Mouse (Mus musculus) right cerebral cortex, postnatal 25 days (tissue): ENCODE measurements around the gene Cyld.
"Not testable (repeated sequence)": the region's sequence is repeated elsewhere in the genome, so short reads cannot be mapped to it uniquely, and the experiment has no call there.

Experiments used
- DNase-seq: peaks from one replicate; pipeline ENCODE4 v3.0.0; 2022

The Cyld gene

GRCm38 (mm10) chr8:88696721-88697641, at the start of gene Cyld:
Gene Cyld, plus strand, starts transcription at chr8:88697028.
- peak; percentile 97 for DNase-seq

- DNase-seq, result no peak
These were observed 48.5 kb upstream of the Cyld start for GRCm38 (mm10) chr8:88648322-88648721.

GRCm38 (mm10) chr8:88650016-88650708, 46.7 kb upstream of the Cyld start:
- no peak for DNase-seq

- not testable (repeated sequence) for DNase-seq
These were observed 45.7 kb upstream of the Cyld start for GRCm38 (mm10) chr8:88651122-88651521.

- DNase-seq, result peak; percentile 53
These were observed 41.5 kb upstream of the Cyld start for GRCm38 (mm10) chr8:88655334-88655733.

- no peak for DNase-seq
These were observed 37.0 kb upstream of the Cyld start for GRCm38 (mm10) chr8:88659873-88660272.

GRCm38 (mm10) chr8:88662401-88662821, 34.4 kb upstream of the Cyld start:
- no peak for DNase-seq

- DNase-seq, result no peak
These were observed 32.7 kb upstream of the Cyld start for GRCm38 (mm10) chr8:88664121-88664520.

GRCm38 (mm10) chr8:88664947-88665346, 31.9 kb upstream of the Cyld start:
- no peak for DNase-seq

GRCm38 (mm10) chr8:88666435-88666834, 30.4 kb upstream of the Cyld start:
- no peak for DNase-seq

GRCm38 (mm10) chr8:88668400-88669086, 28.3 kb upstream of the Cyld start:
- DNase-seq, result no peak

GRCm38 (mm10) chr8:88670782-88671181, 26.0 kb upstream of the Cyld start:
- DNase-seq, result no peak

- DNase-seq, result no peak
These were observed 25.3 kb upstream of the Cyld start for GRCm38 (mm10) chr8:88671575-88671974.

- no peak for DNase-seq
These were observed 23.0 kb upstream of the Cyld start for GRCm38 (mm10) chr8:88673859-88674258.

- DNase-seq, result no peak
These were observed 21.3 kb upstream of the Cyld start for GRCm38 (mm10) chr8:88675372-88676165.

GRCm38 (mm10) chr8:88677071-88677470, 19.8 kb upstream of the Cyld start:
- DNase-seq, result no peak

- no peak for DNase-seq
These were observed 16.3 kb upstream of the Cyld start for GRCm38 (mm10) chr8:88680566-88680965.

- no peak for DNase-seq
These were observed 15.8 kb upstream of the Cyld start for GRCm38 (mm10) chr8:88681046-88681445.

- no peak for DNase-seq
These were observed 13.1 kb upstream of the Cyld start for GRCm38 (mm10) chr8:88683656-88684289.

- no peak for DNase-seq
These were observed 10.5 kb upstream of the Cyld start for GRCm38 (mm10) chr8:88686226-88686905.

GRCm38 (mm10) chr8:88686906-88687235, 10.0 kb upstream of the Cyld start:
- DNase-seq, result no peak

GRCm38 (mm10) chr8:88689151-88689550, 7.7 kb upstream of the Cyld start:
- no peak for DNase-seq
